Mouse (Mus musculus) midbrain, embryonic 10.5 days (tissue): ENCODE measurements around the gene Lag3. TPM values are rescaled to one million over a fixed set of nuclear protein-coding genes. Genes with fewer than 3 reads are reported as not detected.
A peak's percentile ranks its signal among the peaks of the same experiment; 100 is the strongest.

Source experiments
- DNase-seq: peaks from one replicate; pipeline ENCODE4 v3.0.0-alpha.2; 2017; ENCODE audit warnings: low spot score
- H3K27ac ChIP-seq: fragments of 300-500 bp; sonication (generic); replicated peaks from 2 replicates; pipeline ENCODE4 v1.5.1; 2016; ENCODE audit warnings: mild to moderate bottlenecking
- H3K27me3 ChIP-seq: fragments of 300-500 bp; sonication (generic); 2 replicates; pipeline ENCODE4 v1.6.1; 2016; ENCODE audit warnings: low read depth, mild to moderate bottlenecking; ENCODE audit not compliant: poor library complexity, severe bottlenecking
- H3K36me3 ChIP-seq: fragments of 300-500 bp; sonication (generic); 2 replicates; pipeline ENCODE4 v1.6.1; 2016; ENCODE audit warnings: mild to moderate bottlenecking, moderate library complexity
- H3K4me1 ChIP-seq: fragments of 300-500 bp; sonication (generic); 2 replicates; pipeline ENCODE4 v1.6.1; 2016
- H3K4me3 ChIP-seq: fragments of 300-500 bp; sonication (generic); 2 replicates; pipeline ENCODE4 v1.5.1; 2016; ENCODE audit warnings: mild to moderate bottlenecking, moderate library complexity
- H3K9me3 ChIP-seq: fragments of 300-500 bp; sonication (generic); replicated peaks from 2 replicates; pipeline ENCODE4 v1.6.1; 2016; ENCODE audit warnings: mild to moderate bottlenecking
- WGBS: fragments of 180-500 bp; shearing (Covaris S2); methylation state at CpG from one replicate; pipeline ENCODE4 v1.1.7; 2016; 5-methylcytosine and 5-hydroxymethylcytosine counted together
- polyA plus RNA-seq: library from polyadenylated mRNA; unstranded; fragments of >200 nt; fragmentation: Nextera tagmentation; extraction: Ambion mirVana; gene quantifications from 2 replicates; pipeline ENCODE4 v1.2.1, GENCODE M21; 2016

Gene Lag3
- 1.0 and 1.5 TPM in 2 replicates for polyA plus RNA-seq

GRCm38 (mm10) chr6:124911533-124912218, at the start of gene Lag3:
Lag3 (minus strand) TSS chr6:124911705.
- Histone ChIP-seq H3K4me3 (peak within 1 kb of the TSS; percentile 16; the same call in 1 of the 2 replicates), H3K27ac (peak within 1 kb of the TSS; percentile 80), H3K27me3 (peaks cover 50% of the 10 kb centered on the region), H3K36me3 (peaks cover 31% of the 10 kb centered on the region), H3K4me1 (peaks cover 63% of the 10 kb centered on the region), H3K9me3 (no peaks in the 10 kb centered on the region)
- DNase-seq = peak; percentile 23
- 21% methylated on average over 13 of the region's 13 CpGs for WGBS

GRCm38 (mm10) chr6:124961021-124961420, 49.5 kb upstream of the Lag3 start:
- Histone ChIP-seq H3K27ac (no peak overlapping the region), H3K36me3 (peaks cover 71% of the 10 kb centered on the region), H3K9me3 (no peaks in the 10 kb centered on the region), H3K4me1 (peaks cover 17% of the 10 kb centered on the region), H3K4me3 (no peak overlapping the region), H3K27me3 (no peaks in the 10 kb centered on the region)
- 95% methylated on average over 12 of the region's 12 CpGs for WGBS
- DNase-seq = no peak

- no peaks in the 10 kb centered on the region for H3K27me3 ChIP-seq
- DNase-seq = no peak
- WGBS = 95% methylated on average over 13 of the region's 13 CpGs
- peaks cover 82% of the 10 kb centered on the region for H3K36me3 ChIP-seq
- peaks cover 9% of the 10 kb centered on the region for H3K4me1 ChIP-seq
- no peak overlapping the region for H3K4me3 ChIP-seq
- no peaks in the 10 kb centered on the region for H3K9me3 ChIP-seq
- no peak overlapping the region for H3K27ac ChIP-seq
Measured at GRCm38 (mm10) chr6:124959960-124960359, 48.5 kb upstream of the Lag3 start.

GRCm38 (mm10) chr6:124958127-124958526, 46.6 kb upstream of the Lag3 start:
- no peak for DNase-seq
- Histone ChIP-seq H3K36me3 (peaks cover 80% of the 10 kb centered on the region), H3K27me3 (no peaks in the 10 kb centered on the region), H3K4me1 (no peaks in the 10 kb centered on the region), H3K9me3 (no peaks in the 10 kb centered on the region), H3K4me3 (no peak overlapping the region), H3K27ac (no peak overlapping the region)
- 89% methylated on average over 3 of the region's 3 CpGs for WGBS

GRCm38 (mm10) chr6:124955212-124955611, 43.7 kb upstream of the Lag3 start:
- WGBS = 96% methylated on average over 4 of the region's 4 CpGs
- Histone ChIP-seq H3K27ac (no peak overlapping the region), H3K36me3 (peaks cover 53% of the 10 kb centered on the region), H3K4me1 (no peaks in the 10 kb centered on the region), H3K27me3 (no peaks in the 10 kb centered on the region), H3K9me3 (peaks cover 11% of the 10 kb centered on the region), H3K4me3 (no peak overlapping the region)
- DNase-seq = no peak

GRCm38 (mm10) chr6:124953991-124954715, 42.6 kb upstream of the Lag3 start:
- no peak overlapping the region for H3K27ac ChIP-seq
- no peak for DNase-seq
- no peak overlapping the region for H3K4me3 ChIP-seq
- H3K9me3 ChIP-seq = peaks cover 11% of the 10 kb centered on the region
- WGBS = 86% methylated on average over 2 of the region's 2 CpGs
- no peaks in the 10 kb centered on the region for H3K4me1 ChIP-seq
- no peaks in the 10 kb centered on the region for H3K27me3 ChIP-seq
- peaks cover 42% of the 10 kb centered on the region for H3K36me3 ChIP-seq

GRCm38 (mm10) chr6:124943526-124943925, 32.0 kb upstream of the Lag3 start:
- Histone ChIP-seq H3K9me3 (no peaks in the 10 kb centered on the region), H3K4me1 (no peaks in the 10 kb centered on the region), H3K27ac (no peak overlapping the region), H3K4me3 (no peak overlapping the region), H3K36me3 (peaks cover 16% of the 10 kb centered on the region), H3K27me3 (no peaks in the 10 kb centered on the region)
- no peak for DNase-seq
- 92% methylated on average over 3 of the region's 3 CpGs for WGBS

- Histone ChIP-seq H3K27me3 (no peaks in the 10 kb centered on the region), H3K36me3 (peaks cover 34% of the 10 kb centered on the region), H3K27ac (no peak overlapping the region), H3K4me3 (no peak overlapping the region), H3K9me3 (no peaks in the 10 kb centered on the region), H3K4me1 (no peaks in the 10 kb centered on the region)
- DNase-seq = no peak
- WGBS = 100% methylated on average over 1 of the region's 1 CpGs
Measured at GRCm38 (mm10) chr6:124941679-124942078, 30.2 kb upstream of the Lag3 start.

GRCm38 (mm10) chr6:124938554-124938953, 27.0 kb upstream of the Lag3 start:
- Histone ChIP-seq H3K27me3 (no peaks in the 10 kb centered on the region), H3K36me3 (peaks cover 65% of the 10 kb centered on the region), H3K27ac (no peak overlapping the region), H3K4me3 (no peak overlapping the region), H3K9me3 (no peaks in the 10 kb centered on the region), H3K4me1 (0 out of 2 replicates have a peak, but pooled peaks cover 4% of the 10 kb centered on the region)
- WGBS = 93% methylated on average over 7 of the region's 7 CpGs
- no peak for DNase-seq

- peaks cover 75% of the 10 kb centered on the region for H3K36me3 ChIP-seq
- WGBS = 87% methylated on average over 2 of the region's 2 CpGs
- peaks cover 10% of the 10 kb centered on the region for H3K4me1 ChIP-seq
- H3K9me3 ChIP-seq = no peaks in the 10 kb centered on the region
- H3K27ac ChIP-seq = no peak overlapping the region
- DNase-seq = no peak
- H3K27me3 ChIP-seq = no peaks in the 10 kb centered on the region
- H3K4me3 ChIP-seq = no peak overlapping the region
Measured at GRCm38 (mm10) chr6:124937493-124937892, 26.0 kb upstream of the Lag3 start.

GRCm38 (mm10) chr6:124936681-124937080, 25.2 kb upstream of the Lag3 start:
- H3K9me3 ChIP-seq = no peaks in the 10 kb centered on the region
- no peak for DNase-seq
- WGBS = 97% methylated on average over 1 of the region's 1 CpGs
- H3K36me3 ChIP-seq = peaks cover 80% of the 10 kb centered on the region
- peaks cover 18% of the 10 kb centered on the region for H3K4me1 ChIP-seq
- H3K27me3 ChIP-seq = no peaks in the 10 kb centered on the region
- no peak overlapping the region for H3K4me3 ChIP-seq
- H3K27ac ChIP-seq = no peak overlapping the region

- DNase-seq = no peak
- Histone ChIP-seq H3K9me3 (no peaks in the 10 kb centered on the region), H3K4me3 (no peak overlapping the region), H3K36me3 (peaks cover 75% of the 10 kb centered on the region), H3K27me3 (no peaks in the 10 kb centered on the region), H3K27ac (no peak overlapping the region), H3K4me1 (peaks cover 30% of the 10 kb centered on the region)
- WGBS = 97% methylated on average over 7 of the region's 7 CpGs
Measured at GRCm38 (mm10) chr6:124934670-124935069, 23.2 kb upstream of the Lag3 start.

- Histone ChIP-seq H3K27me3 (no peaks in the 10 kb centered on the region), H3K4me3 (peak overlapping the region; percentile 98; the same call in 1 of the 2 replicates), H3K27ac (no peak overlapping the region), H3K36me3 (peaks cover 61% of the 10 kb centered on the region), H3K9me3 (no peaks in the 10 kb centered on the region), H3K4me1 (peaks cover 31% of the 10 kb centered on the region)
- DNase-seq = no peak
- 95% methylated on average over 3 of the region's 3 CpGs for WGBS
Measured at GRCm38 (mm10) chr6:124933127-124933526, 21.6 kb upstream of the Lag3 start.
